Mouse (Mus musculus): ENCODE measurements at regions not wholly inside any gene's neighbourhood (a gene's known extent, or its start where the extent isn't known, plus 50 kb on each side); places are given as distances from the start of the nearest gene placed in this dataset.

GRCm38 (mm10) chr10:17528116-17528515 is 194.9 kb upstream of the Cited2 start:
- no peak for TF ChIP-seq CTCF (IDR thresholded peaks at IDR 0.05; ENCODE audit: low read depth, low read length)
- TF ChIP-seq POLR2A (IDR thresholded peaks at IDR 0.05; ENCODE audit: extremely low read depth, insufficient read depth, low read length): no peak
